Mouse (Mus musculus) midbrain, postnatal 0 days (tissue): ENCODE results near the gene Slc9c1. TPM values are rescaled to one million over a fixed set of nuclear protein-coding genes. Genes with fewer than 3 reads are reported as not detected.

Experiments
- ATAC-seq: fragments of 200-750 bp; cut with Nextera tagmentation; 2 replicates; pipeline ENCODE4 v1.8.0; 2017; ENCODE audit warnings: moderate number of reproducible peaks, mild to moderate bottlenecking, moderate TSS enrichment, moderate library complexity; ENCODE audit not compliant: low FRiP score
- DNase-seq: peaks from one replicate; pipeline ENCODE4 v3.0.0-alpha.2; 2015; ENCODE audit warnings: low spot score
- H3K27ac ChIP-seq: fragments of 300-500 bp; sonication (generic); 2 replicates; pipeline ENCODE4 v1.5.1; 2014; ENCODE audit warnings: low read depth, mild to moderate bottlenecking, low read length, mixed read lengths
- H3K27me3 ChIP-seq: fragments of 300-500 bp; sonication (generic); 2 replicates; pipeline ENCODE4 v1.6.1; 2014; ENCODE audit warnings: low read length, control low read depth, mixed read lengths; ENCODE audit not compliant: insufficient read depth
- H3K36me3 ChIP-seq: fragments of 300-500 bp; sonication (generic); 2 replicates; pipeline ENCODE4 v1.6.1; 2014; ENCODE audit warnings: low read length, control low read depth, mixed read lengths; ENCODE audit not compliant: insufficient read depth
- H3K4me1 ChIP-seq: fragments of 300-500 bp; sonication (generic); 2 replicates; pipeline ENCODE4 v1.6.1; 2014; ENCODE audit warnings: mild to moderate bottlenecking, control low read depth, antibody characterized with exemption, low read length, mixed read lengths; ENCODE audit not compliant: insufficient read depth
- H3K4me2 ChIP-seq: fragments of 300-500 bp; sonication (generic); 2 replicates; pipeline ENCODE4 v1.6.1; 2014; ENCODE audit warnings: low read depth, mild to moderate bottlenecking, low read length, mixed read lengths; ENCODE audit not compliant: poor library complexity, severe bottlenecking
- H3K4me3 ChIP-seq: fragments of 300-500 bp; sonication (generic); 2 replicates; pipeline ENCODE4 v1.5.1; 2014; ENCODE audit warnings: low read depth, mild to moderate bottlenecking, low read length, moderate library complexity
- H3K9ac ChIP-seq: fragments of 300-500 bp; sonication (generic); replicated peaks from 2 replicates; pipeline ENCODE4 v1.6.1; 2014; ENCODE audit warnings: mild to moderate bottlenecking, low read length, moderate library complexity, mixed read lengths; ENCODE audit not compliant: poor library complexity, severe bottlenecking
- H3K9me3 ChIP-seq: fragments of 300-500 bp; sonication (generic); 2 replicates; pipeline ENCODE4 v1.6.1; 2016; ENCODE audit warnings: low read length, control low read depth
- CTCF ChIP-seq: IDR thresholded peaks from 2 replicates; pipeline ENCODE4 v1.5.1; 2016; ENCODE audit warnings: antibody characterized with exemption, mild to moderate bottlenecking
- WGBS: fragments of 180-500 bp; shearing (Covaris S2); extraction: QIAGEN DNeasy Blood & Tissue Kit; methylation state at CpG from one replicate; pipeline ENCODE4 v1.1.7; 2014; 5-methylcytosine and 5-hydroxymethylcytosine counted together
- polyA plus RNA-seq: library from polyadenylated mRNA; unstranded; fragments of >200 nt; fragmentation: Nextera tagmentation; extraction: Ambion mirVana; gene quantifications from 2 replicates; pipeline ENCODE4 v1.2.1, GENCODE M21; 2015
- total RNA-seq: library from RNA; depleted of rRNA; stranded (reverse); fragments of >200 nt; gene quantifications from 2 replicates; pipeline ENCODE4 v1.2.3, GENCODE M21; 2014; rRNA removed

The Slc9c1 gene
- total and polyA plus RNA-seq, 2 experiments from 2014 or later, result not detected

DNA sequence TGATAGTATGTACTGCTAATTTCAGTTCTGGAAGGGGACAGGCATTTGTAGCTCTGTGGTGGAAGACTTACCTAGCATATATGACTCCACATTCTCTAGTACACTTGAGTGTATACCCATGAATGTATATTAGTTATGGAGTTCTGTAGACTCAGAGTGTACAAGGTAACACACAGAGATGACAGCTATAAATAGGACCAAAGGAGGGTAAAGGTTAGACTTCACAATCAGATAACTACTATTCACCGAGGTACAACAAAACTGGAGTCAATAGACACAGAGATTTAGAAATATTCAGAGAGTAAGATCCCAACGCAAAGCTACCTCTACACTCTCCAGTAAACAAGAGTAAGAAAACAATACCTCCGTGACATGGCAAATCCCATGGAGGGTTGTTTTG lies 108.8 kb downstream of the Slc9c1 start:
- no peak overlapping the region for H3K4me3 ChIP-seq
- no peaks in the 10 kb centered on the region for H3K4me1 ChIP-seq
- TF ChIP-seq CTCF, result no peak
- no peak overlapping the region for H3K9ac ChIP-seq
- no peaks in the 10 kb centered on the region for H3K36me3 ChIP-seq
- ATAC-seq (no peak), DNase-seq (no peak)
- H3K27me3 ChIP-seq, result no peaks in the 10 kb centered on the region
- H3K9me3 ChIP-seq, result no peaks in the 10 kb centered on the region
- H3K27ac ChIP-seq, result no peak overlapping the region
- 92% methylated on average over 3 of the region's 3 CpGs for WGBS
- H3K4me2 ChIP-seq, result no peak overlapping the region

DNA sequence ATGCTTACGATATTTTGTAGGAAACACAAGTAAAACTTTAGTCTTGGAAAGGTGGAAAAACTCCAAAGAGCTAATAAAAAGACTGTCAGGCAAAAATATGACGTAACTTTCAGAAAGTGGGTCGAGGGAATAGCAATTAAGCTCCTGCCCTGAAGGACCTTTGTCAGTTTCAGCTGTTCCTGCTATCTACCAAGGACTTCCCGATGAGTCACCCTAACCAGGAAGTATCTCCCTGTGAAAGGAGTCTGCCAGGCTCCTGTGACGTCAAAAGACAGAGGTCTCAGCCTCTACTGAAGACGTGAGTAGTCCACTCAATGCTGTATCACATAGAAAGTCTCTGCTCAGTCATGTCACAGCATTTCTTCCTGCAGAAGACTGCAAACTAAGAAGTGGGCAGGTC lies 109.3 kb downstream of the Slc9c1 start:
- H3K4me3 ChIP-seq, result no peak overlapping the region
- H3K4me2 ChIP-seq, result no peak overlapping the region
- H3K27ac ChIP-seq, result no peak overlapping the region
- WGBS, result 73% methylated on average over 6 of the region's 6 CpGs
- no peak overlapping the region for H3K9ac ChIP-seq
- DNase-seq (no peak), ATAC-seq (no peak)
- no peaks in the 10 kb centered on the region for H3K36me3 ChIP-seq
- H3K9me3 ChIP-seq, result no peaks in the 10 kb centered on the region
- no peaks in the 10 kb centered on the region for H3K4me1 ChIP-seq
- no peak for TF ChIP-seq CTCF
- no peaks in the 10 kb centered on the region for H3K27me3 ChIP-seq

DNA sequence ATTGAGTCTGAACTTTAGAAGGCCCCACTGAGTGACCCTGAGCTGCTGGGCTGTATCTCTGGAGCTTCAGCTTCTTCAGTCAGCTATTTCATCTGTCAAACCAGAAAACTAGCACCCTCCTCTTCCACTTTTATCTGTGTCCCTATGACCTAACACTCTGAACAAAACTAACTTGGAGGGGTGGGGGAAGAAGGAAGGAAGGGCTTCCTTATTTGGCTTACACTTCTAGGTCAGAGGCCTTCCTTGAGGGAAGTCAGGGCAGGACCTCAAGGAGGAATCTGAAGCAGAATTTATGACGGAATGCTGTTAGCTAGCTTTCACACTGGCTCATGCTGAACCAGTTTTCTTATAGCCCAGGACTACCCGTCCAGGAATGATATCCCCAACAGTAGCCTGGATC lies 116.4 kb downstream of the Slc9c1 start:
- H3K9me3 ChIP-seq, result no peaks in the 10 kb centered on the region
- H3K4me3 ChIP-seq, result no peak overlapping the region
- ATAC-seq (no peak), DNase-seq (no peak)
- peaks cover 5% of the 10 kb centered on the region; the same call in 1 of the 2 replicates for H3K27me3 ChIP-seq
- H3K4me2 ChIP-seq, result no peak overlapping the region
- H3K36me3 ChIP-seq, result no peaks in the 10 kb centered on the region
- TF ChIP-seq CTCF, result no peak
- H3K27ac ChIP-seq, result no peak overlapping the region
- WGBS, result 78% methylated on average over 2 of the region's 2 CpGs
- no peaks in the 10 kb centered on the region for H3K4me1 ChIP-seq
- H3K9ac ChIP-seq, result no peak overlapping the region

DNA sequence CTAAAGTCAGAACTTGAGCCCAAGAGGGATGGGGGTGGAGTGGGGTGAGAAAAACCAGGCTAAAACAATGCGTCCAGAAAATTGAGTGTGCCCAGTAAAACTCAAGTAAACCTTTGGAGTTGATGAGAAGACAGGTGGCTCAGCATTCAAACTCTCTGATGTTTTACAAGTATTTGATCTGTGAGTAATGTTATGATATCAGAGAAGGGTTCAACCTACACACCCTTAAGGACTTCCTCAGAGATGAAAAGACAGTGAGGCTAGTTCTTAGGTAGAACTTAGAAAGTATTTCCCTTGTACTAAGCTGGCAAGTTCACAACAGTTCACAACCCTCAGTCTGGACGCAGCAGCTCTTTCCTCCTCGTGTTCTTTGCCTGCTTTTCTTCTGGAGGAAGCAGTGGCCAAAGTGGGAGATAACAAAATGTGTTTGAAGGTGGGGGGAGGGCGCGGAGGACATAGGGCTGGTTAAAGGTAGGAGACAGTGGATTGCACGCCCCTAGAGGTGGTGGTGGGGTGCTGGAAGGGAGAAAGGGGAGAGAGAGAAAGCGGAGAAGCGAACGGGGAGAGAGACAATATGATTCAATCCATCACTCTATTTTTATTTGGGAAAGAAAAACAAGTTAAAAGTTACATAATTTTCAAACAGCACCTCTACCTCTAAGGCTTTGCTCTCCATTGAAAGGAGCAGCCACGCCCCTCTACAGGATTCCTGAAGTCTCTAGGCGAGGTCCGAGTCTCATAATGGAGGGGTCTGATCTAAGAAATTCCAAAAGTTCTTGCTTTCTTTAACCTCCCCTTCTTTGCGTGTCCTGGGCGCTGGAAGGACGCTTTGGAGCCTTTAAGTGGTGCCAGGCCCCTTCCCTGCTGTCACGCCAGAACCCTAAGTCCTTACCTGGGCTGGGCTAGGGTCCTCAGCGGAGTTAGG lies 118.2 kb downstream of the Slc9c1 start:
- Histone ChIP-seq H3K36me3 (no peaks in the 10 kb centered on the region), H3K27ac (no peak overlapping the region), H3K4me2 (peak overlapping the region; percentile 53), H3K27me3 (peaks cover 5% of the 10 kb centered on the region; the same call in 1 of the 2 replicates), H3K4me3 (peak overlapping the region; percentile 33), H3K9ac (no peak overlapping the region), H3K4me1 (no peaks in the 10 kb centered on the region), H3K9me3 (no peaks in the 10 kb centered on the region)
- ATAC-seq (no peak), DNase-seq (no peak)
- 19% methylated on average over 17 of the region's 17 CpGs for WGBS
- peak; percentile 16; the same call in 1 of the 2 replicates for TF ChIP-seq CTCF

DNA sequence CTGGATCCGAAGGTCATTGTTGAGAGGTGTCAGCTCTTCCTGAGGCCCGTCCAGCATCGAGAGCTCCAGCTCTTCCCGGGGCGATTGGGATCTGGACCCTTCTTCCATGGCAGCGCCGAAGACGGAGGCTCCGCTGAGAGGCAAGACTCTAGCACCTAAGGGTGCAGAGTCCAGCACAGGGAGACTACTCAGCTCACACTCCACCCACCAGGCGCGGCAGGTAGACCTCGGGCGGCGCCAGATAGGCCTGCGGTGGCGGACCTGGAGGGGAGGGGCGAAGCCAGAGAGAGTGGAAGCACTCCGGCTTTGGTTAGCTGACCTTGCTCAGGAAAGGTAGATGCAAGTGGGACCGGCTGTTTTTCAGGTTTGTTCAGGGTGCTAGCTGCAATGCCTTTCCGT lies 118.8 kb downstream of the Slc9c1 start, which contains the start of gene BC016579:
Gene BC016579, minus strand, starts transcription at position 135 of the 399 bp plus-strand sequence.
- ATAC-seq, result peak; percentile 41; the same call in 1 of the 2 replicates
- WGBS, result 9% methylated on average over 20 of the region's 20 CpGs
- 0 out of 2 replicates have a peak within 1 kb of the TSS, but pooled peaks have one; percentile 9 for H3K9ac ChIP-seq

DNA sequence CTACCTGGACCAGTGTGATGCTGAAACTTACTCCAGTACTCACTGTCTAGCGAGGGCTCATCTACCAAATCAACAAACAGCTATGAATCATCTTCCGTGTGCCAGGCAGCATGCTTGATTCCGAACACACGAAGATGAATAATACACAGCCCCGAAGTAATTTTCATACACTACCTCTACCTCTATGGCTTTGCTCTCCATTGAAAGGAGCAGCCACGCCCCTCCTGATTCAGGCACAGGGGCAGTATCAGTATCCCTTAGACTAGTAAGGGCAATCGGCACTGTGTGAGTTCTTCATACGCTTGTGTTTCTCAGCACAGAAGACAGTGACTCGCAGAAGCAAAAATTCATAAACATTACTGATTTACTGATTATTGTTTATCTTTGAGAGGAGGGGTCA lies 119.4 kb downstream of the Slc9c1 start:
- Histone ChIP-seq H3K4me2 (peak overlapping the region; percentile 53), H3K9me3 (no peaks in the 10 kb centered on the region), H3K27ac (no peak overlapping the region), H3K9ac (no peak overlapping the region), H3K27me3 (peaks cover 5% of the 10 kb centered on the region; the same call in 1 of the 2 replicates), H3K4me3 (no peak overlapping the region), H3K4me1 (no peaks in the 10 kb centered on the region), H3K36me3 (no peaks in the 10 kb centered on the region)
- TF ChIP-seq CTCF, result no peak
- no peak for DNase-seq
- ATAC-seq, result no peak
- 66% methylated on average over 9 of the region's 9 CpGs for WGBS

More for the DNA sequence above, 118.8 kb downstream of the Slc9c1 start, which contains the start of gene BC016579:
- Histone ChIP-seq H3K36me3 (no peaks in the 10 kb centered on the region), H3K27me3 (peaks cover 5% of the 10 kb centered on the region; the same call in 1 of the 2 replicates), H3K4me2 (peak within 1 kb of the TSS; percentile 53), H3K27ac (no peak within 1 kb of the TSS), H3K4me1 (no peaks in the 10 kb centered on the region), H3K4me3 (peak within 1 kb of the TSS; percentile 33), H3K9me3 (no peaks in the 10 kb centered on the region)
- TF ChIP-seq CTCF, result no peak
- no peak for DNase-seq

Other genes with a start within 250 kb of the Slc9c1 start
- 272 and 340 TPM in 2 replicates for gene Cd200, start 126.3 kb upstream of the Slc9c1 start, total RNA-seq
- gene Cd200, start 126.3 kb upstream of the Slc9c1 start, polyA plus RNA-seq, result 503 and 514 TPM in 2 replicates
- gene Gm609, start 42.3 kb upstream of the Slc9c1 start, total RNA-seq, result not detected in 2 replicates
- not detected in 2 replicates for gene Gm609, start 42.3 kb upstream of the Slc9c1 start, polyA plus RNA-seq
- gene Gm17783, start 3.3 kb upstream of the Slc9c1 start, total RNA-seq, result not detected in 2 replicates
- gene Gm17783, start 3.3 kb upstream of the Slc9c1 start, polyA plus RNA-seq, result not detected in 2 replicates
- gene Gcsam, start 75.1 kb downstream of the Slc9c1 start, total RNA-seq, result not detected in 2 replicates
- gene Gcsam, start 75.1 kb downstream of the Slc9c1 start, polyA plus RNA-seq, result not detected in 2 replicates
- gene BC016579, start 118.8 kb downstream of the Slc9c1 start, total RNA-seq, result not detected in 2 replicates
- not detected in 2 replicates for gene BC016579, start 118.8 kb downstream of the Slc9c1 start, polyA plus RNA-seq
- 1.2 and 1.4 TPM in 2 replicates for gene Tmprss7, start 158.3 kb downstream of the Slc9c1 start, total RNA-seq
- 0.92 and 1.6 TPM in 2 replicates for gene Tmprss7, start 158.3 kb downstream of the Slc9c1 start, polyA plus RNA-seq
- 141 TPM in 2 replicates for gene Tagln3, start 189.3 kb downstream of the Slc9c1 start, total RNA-seq
- 221 and 222 TPM in 2 replicates for gene Tagln3, start 189.3 kb downstream of the Slc9c1 start, polyA plus RNA-seq
- gene Abhd10, start 207.6 kb downstream of the Slc9c1 start, total RNA-seq, result 21.5 and 24.2 TPM in 2 replicates
- 34.2 and 38.5 TPM in 2 replicates for gene Abhd10, start 207.6 kb downstream of the Slc9c1 start, polyA plus RNA-seq